ENCODE assay signal across 23 mouse cellular contexts in the genomic region with DNA sequence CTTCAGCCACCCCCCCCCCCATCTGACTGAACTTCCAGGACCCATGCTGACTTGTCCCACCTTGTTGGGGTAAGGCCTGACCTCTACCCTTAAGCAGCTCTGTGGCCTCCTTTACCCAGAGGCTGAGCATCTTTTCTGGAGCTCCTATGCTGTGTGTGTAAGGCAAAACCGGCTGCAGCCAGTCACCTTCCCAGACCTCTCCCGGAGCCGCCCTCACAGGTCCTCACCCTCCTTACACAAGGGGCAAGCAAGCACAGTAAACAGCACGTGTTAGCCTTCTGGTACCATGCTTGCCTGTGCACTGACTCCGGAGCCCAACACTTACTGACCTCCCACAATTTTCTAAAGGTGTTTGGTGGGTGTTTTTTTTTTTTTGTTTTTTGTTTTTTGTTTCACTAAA. TPM values are rescaled to one million over a fixed set of nuclear protein-coding genes. Genes with fewer than 3 reads are reported as not detected.
A peak's percentile ranks its signal among the peaks of the same experiment; 100 is the strongest.
DNase-seq lines count a peak whose midpoint lies in the region; ATAC-seq and TF ChIP-seq lines count a peak whose summit lies in the region.
"Had no signal": no experiment of that assay in that cellular context is flagged by ENCODE, and none has a peak within 500 bp of the region (broad histone marks: within the 10 kb centered on the region; RNA-seq: fewer than 3 reads in every experiment).

No protein-coding gene starts in this region.

- H3K9me3 ChIP-seq in forebrain, embryonic 11.5 days (ENCODE audit: control insufficient read depth, low read length), result no peaks in the 10 kb centered on the region
- H3K9me3 ChIP-seq: embryonic facial prominence, embryonic 10.5 days; embryonic facial prominence, embryonic 12.5 days; forebrain, embryonic 12.5 days; G1E had no signal

- no peaks in the 10 kb centered on the region for H3K27me3 ChIP-seq in testis, adult 2 months (ENCODE audit: control insufficient read depth, insufficient read depth, low read length)
- no peaks in the 10 kb centered on the region for H3K27me3 ChIP-seq in forebrain, embryonic 11.5 days (ENCODE audit: control insufficient read depth, insufficient read depth, low read length)
- H3K27me3 ChIP-seq: CH12.LX; embryonic facial prominence, embryonic 12.5 days; forebrain, embryonic 12.5 days; Patski had no signal

- H3K9ac ChIP-seq in forebrain, embryonic 11.5 days (ENCODE audit: low read length), result no peak overlapping the region
- H3K9ac ChIP-seq: embryonic facial prominence, embryonic 12.5 days; forebrain, embryonic 12.5 days had no signal

- peak overlapping the region; percentile 20; the same call in 1 of the 2 replicates for H3K27ac ChIP-seq in testis, adult 2 months (ENCODE audit: control insufficient read depth, insufficient read depth, low read depth, low read length)
- H3K27ac ChIP-seq in forebrain, embryonic 11.5 days (ENCODE audit: low read depth, low read length), result no peak overlapping the region
- H3K27ac ChIP-seq: embryonic facial prominence, embryonic 10.5 days; embryonic facial prominence, embryonic 12.5 days; forebrain, embryonic 12.5 days had no signal

- H3K36me3 ChIP-seq in testis, adult 2 months (ENCODE audit: control insufficient read depth, insufficient read depth, low read length), result peaks cover 11% of the 10 kb centered on the region
- peaks cover 64% of the 10 kb centered on the region for H3K36me3 ChIP-seq in forebrain, embryonic 11.5 days (ENCODE audit: control insufficient read depth, insufficient read depth, low read length)

- DNase-seq in testis, postnatal 10 days (ENCODE audit: low spot score), result no peak
- DNase-seq in R1 (ENCODE audit: low read depth, low spot score), result peak; percentile 27
- no peak for DNase-seq in urinary bladder, postnatal 36 days (ENCODE audit: low spot score in 2 of 2)
- no peak for DNase-seq in forebrain, embryonic 11.5 days (ENCODE audit: low spot score)
- DNase-seq: adrenal gland, adult 8-10 months; adrenal gland, postnatal 14 days; B cell, adult 2 months; cerebellum, adult 11-12 months; cerebellum, adult 2 months; cerebellum, adult 9-10 months; cerebellum, postnatal 10 days; cerebellum, postnatal 25 days had no signal

- no peak for ATAC-seq in forebrain, embryonic 11.5 days (replicated peaks; ENCODE audit: low FRiP score)
- ATAC-seq: activated CD4-positive, CD25-positive, alpha-beta regulatory T cell, adult 4 months; CD4-positive, CD25-positive, alpha-beta regulatory T cell, adult 4 months; forebrain, embryonic 14.5 days; forebrain, embryonic 16.5 days; Patski had no signal

- no peak overlapping the region for H3K4me2 ChIP-seq in forebrain, embryonic 11.5 days (ENCODE audit: low read depth, low read length, severe bottlenecking)
- H3K4me2 ChIP-seq: embryonic facial prominence, embryonic 12.5 days; forebrain, embryonic 12.5 days had no signal

- TF ChIP-seq POLR2A in testis, adult 2 months (IDR thresholded peaks at IDR 0.05; ENCODE audit: control insufficient read depth, low read depth, low read length), result no peak

- WGBS in forebrain, embryonic 11.5 days, result 95% methylated on average over 5 of the region's 5 CpGs

- H3K4me1 ChIP-seq in testis, adult 2 months (ENCODE audit: control insufficient read depth, insufficient read depth, low read length), result no peaks in the 10 kb centered on the region
- H3K4me1 ChIP-seq in forebrain, embryonic 11.5 days (replicated peaks; ENCODE audit: control insufficient read depth, insufficient read depth, low read length), result no peaks in the 10 kb centered on the region
- H3K4me1 ChIP-seq: embryonic facial prominence, embryonic 10.5 days; embryonic facial prominence, embryonic 12.5 days; forebrain, embryonic 12.5 days had no signal

- TF ChIP-seq CTCF in testis, adult 2 months (IDR thresholded peaks at IDR 0.05; ENCODE audit: control insufficient read depth, insufficient read depth, insufficient replicate concordance, low read depth, low read length), result no peak

- no peak overlapping the region for H3K4me3 ChIP-seq in testis, adult 2 months (ENCODE audit: control insufficient read depth, low read depth, low read length)
- H3K4me3 ChIP-seq in forebrain, embryonic 11.5 days (ENCODE audit: low read depth, low read length), result no peak overlapping the region
- H3K4me3 ChIP-seq: embryonic facial prominence, embryonic 10.5 days; embryonic facial prominence, embryonic 12.5 days; forebrain, embryonic 12.5 days had no signal

RNA-seq across cellular contexts. Expression of gene Gapdh, which starts 9.2 kb away (rescaled TPM):
- 274 and 379 TPM in 2 replicates for polyA plus RNA-seq in testis, adult 2 months (2012; rRNA removed)
- polyA plus RNA-seq in forebrain, embryonic 11.5 days (2014; fragmentation: Nextera tagmentation; extraction: Ambion mirVana), result 2,700 and 2,872 TPM in 2 replicates

RNA-seq across cellular contexts. Expression of gene Ncapd2, which starts 16.0 kb away (rescaled TPM):
- 100 and 109 TPM in 2 replicates for polyA plus RNA-seq in testis, adult 2 months (2012; rRNA removed)
- 225 and 271 TPM in 2 replicates for polyA plus RNA-seq in forebrain, embryonic 11.5 days (2014; fragmentation: Nextera tagmentation; extraction: Ambion mirVana)

RNA-seq across cellular contexts. Expression of gene Mrpl51, which starts 16.1 kb away (rescaled TPM):
- polyA plus RNA-seq in testis, adult 2 months (2012; rRNA removed), result 171 and 194 TPM in 2 replicates
- polyA plus RNA-seq in forebrain, embryonic 11.5 days (2014; fragmentation: Nextera tagmentation; extraction: Ambion mirVana), result 195 and 197 TPM in 2 replicates

RNA-seq across cellular contexts. Expression of gene Iffo1, which starts 30.4 kb away (rescaled TPM):
- polyA plus RNA-seq in testis, adult 2 months (2012; rRNA removed), result 60.9 and 62.9 TPM in 2 replicates
- polyA plus RNA-seq in forebrain, embryonic 11.5 days (2014; fragmentation: Nextera tagmentation; extraction: Ambion mirVana), result 10.5 and 12.3 TPM in 2 replicates

RNA-seq across cellular contexts. Expression of gene Vamp1, which starts 39.9 kb away (rescaled TPM):
- 10.3 and 11.3 TPM in 2 replicates for polyA plus RNA-seq in testis, adult 2 months (2012; rRNA removed)
- 1.9 and 2.1 TPM in 2 replicates for polyA plus RNA-seq in forebrain, embryonic 11.5 days (2014; fragmentation: Nextera tagmentation; extraction: Ambion mirVana)
